Mouse (Mus musculus): ENCODE measurements at regions not wholly inside any gene's neighbourhood (a gene's known extent, or its start where the extent isn't known, plus 50 kb on each side); places are given as distances from the start of the nearest gene placed in this dataset.

DNA sequence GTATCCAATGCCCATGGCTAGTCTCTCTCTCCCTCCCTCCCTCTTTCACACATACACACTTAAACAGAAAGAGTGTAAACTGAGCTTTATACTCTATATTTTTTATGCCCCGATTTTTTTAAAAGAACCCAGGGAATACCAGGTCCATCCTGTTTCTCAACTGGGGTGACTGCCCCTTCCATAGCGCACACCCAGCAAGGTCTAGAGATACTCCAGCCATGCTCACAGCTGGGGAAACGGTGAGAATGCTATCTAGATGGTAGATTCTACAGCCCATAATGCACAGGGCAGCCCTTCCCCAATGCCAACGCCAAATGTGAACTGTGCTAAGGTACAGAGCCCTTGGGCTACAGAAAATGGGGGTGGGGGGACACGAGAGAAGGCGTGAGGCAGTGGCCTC, 51.2 kb upstream of the Tln2 start:
- H3K4me1 ChIP-seq (replicated peaks; ENCODE audit: control insufficient read depth, insufficient read depth, low read length), result no peaks in the 10 kb centered on the region
- H3K27ac ChIP-seq (ENCODE audit: low read length), result no peak overlapping the region
- no peaks in the 10 kb centered on the region for H3K9me3 ChIP-seq (ENCODE audit: control insufficient read depth, low read length)
- H3K9ac ChIP-seq (replicated peaks; ENCODE audit: low read depth, low read length), result no peak overlapping the region
- H3K27me3 ChIP-seq (replicated peaks; ENCODE audit: control insufficient read depth, insufficient read depth, low read length), result no peaks in the 10 kb centered on the region
- no peak overlapping the region for H3K4me3 ChIP-seq (replicated peaks; ENCODE audit: low read length)
- H3K36me3 ChIP-seq (ENCODE audit: control insufficient read depth, insufficient read depth), result no peaks in the 10 kb centered on the region
- WGBS, result 96% methylated on average over 6 of the region's 6 CpGs
- no peak overlapping the region for H3K4me2 ChIP-seq (ENCODE audit: low read length)
- no peak for ATAC-seq

DNA sequence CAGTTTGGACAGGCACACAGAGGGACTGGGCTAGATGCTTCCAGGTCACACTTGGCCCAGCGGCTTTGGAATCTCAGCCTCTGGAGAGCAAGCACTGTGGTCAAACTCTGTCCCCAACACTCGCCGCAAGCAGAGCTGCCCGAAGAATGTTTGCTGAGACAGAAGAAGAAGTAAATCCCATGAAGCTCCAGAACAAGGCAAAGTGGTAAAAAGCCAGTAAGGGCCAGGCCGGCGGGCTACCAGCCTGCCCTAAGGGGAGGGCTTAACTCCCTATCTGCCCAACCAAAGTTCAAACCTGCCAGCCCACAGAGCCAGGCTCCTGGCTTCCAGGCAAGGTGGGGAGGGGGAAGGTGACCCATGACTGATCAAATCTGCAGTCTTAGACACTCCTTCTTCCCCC, 52.2 kb upstream of the Tln2 start:
- Histone ChIP-seq H3K4me1 (replicated peaks; ENCODE audit: control insufficient read depth, insufficient read depth, low read length) (no peaks in the 10 kb centered on the region), H3K9me3 (ENCODE audit: control insufficient read depth, low read length) (no peaks in the 10 kb centered on the region), H3K36me3 (ENCODE audit: control insufficient read depth, insufficient read depth) (no peaks in the 10 kb centered on the region), H3K4me3 (replicated peaks; ENCODE audit: low read length) (no peak overlapping the region), H3K9ac (replicated peaks; ENCODE audit: low read depth, low read length) (no peak overlapping the region), H3K27ac (ENCODE audit: low read length) (no peak overlapping the region), H3K27me3 (replicated peaks; ENCODE audit: control insufficient read depth, insufficient read depth, low read length) (no peaks in the 10 kb centered on the region), H3K4me2 (ENCODE audit: low read length) (no peak overlapping the region)
- WGBS, result 91% methylated on average over 6 of the region's 6 CpGs
- no peak for ATAC-seq

GRCm38 (mm10) chr9:67612101-67612500, 52.6 kb upstream of the Tln2 start:
- no peak for ATAC-seq

GRCm38 (mm10) chr9:67614068-67614727, 54.7 kb upstream of the Tln2 start:
- Histone ChIP-seq H3K9me3 (ENCODE audit: control insufficient read depth, low read length) (no peaks in the 10 kb centered on the region), H3K36me3 (ENCODE audit: control insufficient read depth, insufficient read depth) (no peaks in the 10 kb centered on the region), H3K27me3 (replicated peaks; ENCODE audit: control insufficient read depth, insufficient read depth, low read length) (no peaks in the 10 kb centered on the region), H3K4me2 (ENCODE audit: low read length) (no peak overlapping the region), H3K27ac (ENCODE audit: low read length) (no peak overlapping the region), H3K4me3 (replicated peaks; ENCODE audit: low read length) (no peak overlapping the region), H3K4me1 (replicated peaks; ENCODE audit: control insufficient read depth, insufficient read depth, low read length) (peaks cover 2% of the 10 kb centered on the region; the same call in 1 of the 2 replicates), H3K9ac (replicated peaks; ENCODE audit: low read depth, low read length) (no peak overlapping the region)
- WGBS, result 82% methylated on average over 2 of the region's 2 CpGs
- ATAC-seq, result no peak

More at GRCm38 (mm10) chr9:67612101-67612500, 52.6 kb upstream of the Tln2 start:
- H3K9ac ChIP-seq (replicated peaks; ENCODE audit: low read depth, low read length), result no peak overlapping the region
- no peak overlapping the region for H3K4me3 ChIP-seq (replicated peaks; ENCODE audit: low read length)
- no peak overlapping the region for H3K27ac ChIP-seq (ENCODE audit: low read length)
- no peaks in the 10 kb centered on the region for H3K36me3 ChIP-seq (ENCODE audit: control insufficient read depth, insufficient read depth)
- H3K4me2 ChIP-seq (ENCODE audit: low read length), result no peak overlapping the region
- H3K4me1 ChIP-seq (replicated peaks; ENCODE audit: control insufficient read depth, insufficient read depth, low read length), result no peaks in the 10 kb centered on the region
- H3K27me3 ChIP-seq (replicated peaks; ENCODE audit: control insufficient read depth, insufficient read depth, low read length), result no peaks in the 10 kb centered on the region
- no peaks in the 10 kb centered on the region for H3K9me3 ChIP-seq (ENCODE audit: control insufficient read depth, low read length)
- 98% methylated on average over 2 of the region's 2 CpGs for WGBS

- no peaks in the 10 kb centered on the region for H3K27me3 ChIP-seq (replicated peaks; ENCODE audit: control insufficient read depth, insufficient read depth, low read length)
- no peaks in the 10 kb centered on the region for H3K9me3 ChIP-seq (ENCODE audit: control insufficient read depth, low read length)
- 95% methylated on average over 2 of the region's 2 CpGs for WGBS
- no peak overlapping the region for H3K27ac ChIP-seq (ENCODE audit: low read length)
- H3K36me3 ChIP-seq (ENCODE audit: control insufficient read depth, insufficient read depth), result no peaks in the 10 kb centered on the region
- no peak overlapping the region for H3K4me2 ChIP-seq (ENCODE audit: low read length)
- H3K4me1 ChIP-seq (replicated peaks; ENCODE audit: control insufficient read depth, insufficient read depth, low read length), result peaks cover 2% of the 10 kb centered on the region; the same call in 1 of the 2 replicates
- H3K9ac ChIP-seq (replicated peaks; ENCODE audit: low read depth, low read length), result no peak overlapping the region
- ATAC-seq, result no peak
- H3K4me3 ChIP-seq (replicated peaks; ENCODE audit: low read length), result no peak overlapping the region
Observed at GRCm38 (mm10) chr9:67616207-67616606, 56.7 kb upstream of the Tln2 start.

- Histone ChIP-seq H3K36me3 (ENCODE audit: control insufficient read depth, insufficient read depth) (no peaks in the 10 kb centered on the region), H3K9me3 (ENCODE audit: control insufficient read depth, low read length) (no peaks in the 10 kb centered on the region), H3K4me1 (replicated peaks; ENCODE audit: control insufficient read depth, insufficient read depth, low read length) (peaks cover 2% of the 10 kb centered on the region; the same call in 1 of the 2 replicates), H3K4me3 (replicated peaks; ENCODE audit: low read length) (no peak overlapping the region), H3K27ac (ENCODE audit: low read length) (no peak overlapping the region), H3K4me2 (ENCODE audit: low read length) (no peak overlapping the region), H3K9ac (replicated peaks; ENCODE audit: low read depth, low read length) (no peak overlapping the region), H3K27me3 (replicated peaks; ENCODE audit: control insufficient read depth, insufficient read depth, low read length) (no peaks in the 10 kb centered on the region)
- 32% methylated on average over 14 of the region's 14 CpGs for WGBS
- no peak for ATAC-seq
Observed at GRCm38 (mm10) chr9:67617341-67618217, 58.1 kb upstream of the Tln2 start.

- no peak overlapping the region for H3K4me3 ChIP-seq (replicated peaks; ENCODE audit: low read length)
- no peak overlapping the region for H3K4me2 ChIP-seq (ENCODE audit: low read length)
- H3K27me3 ChIP-seq (replicated peaks; ENCODE audit: control insufficient read depth, insufficient read depth, low read length), result no peaks in the 10 kb centered on the region
- no peaks in the 10 kb centered on the region for H3K9me3 ChIP-seq (ENCODE audit: control insufficient read depth, low read length)
- no peak for ATAC-seq
- H3K4me1 ChIP-seq (replicated peaks; ENCODE audit: control insufficient read depth, insufficient read depth, low read length), result peaks cover 2% of the 10 kb centered on the region; the same call in 1 of the 2 replicates
- 48% methylated on average over 3 of the region's 3 CpGs for WGBS
- H3K27ac ChIP-seq (ENCODE audit: low read length), result no peak overlapping the region
- H3K9ac ChIP-seq (replicated peaks; ENCODE audit: low read depth, low read length), result no peak overlapping the region
- no peaks in the 10 kb centered on the region for H3K36me3 ChIP-seq (ENCODE audit: control insufficient read depth, insufficient read depth)
Observed at GRCm38 (mm10) chr9:67620945-67621344, 61.4 kb upstream of the Tln2 start.

DNA sequence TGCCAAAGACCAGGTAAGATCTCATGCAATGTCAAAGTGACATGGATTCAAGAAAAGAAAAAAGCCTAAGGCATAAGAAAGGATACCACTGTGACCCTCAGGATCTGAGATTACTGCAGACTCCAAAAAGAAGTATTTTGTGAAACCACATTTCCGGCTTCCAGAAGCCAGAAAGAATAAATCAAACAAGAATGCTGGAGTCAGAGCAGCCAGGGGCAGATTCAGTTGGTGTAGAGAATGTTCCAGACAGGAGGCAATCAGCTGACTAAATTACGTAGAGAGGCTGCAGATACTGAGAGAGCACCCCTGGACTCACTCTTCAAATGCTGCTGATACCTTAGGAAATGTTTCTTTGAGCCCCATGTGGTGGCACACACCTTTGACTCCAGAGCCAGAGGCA, 67.7 kb upstream of the Tln2 start:
- 89% methylated on average over 2 of the region's 2 CpGs for WGBS
- ATAC-seq, result no peak

GRCm38 (mm10) chr9:67629624-67630023, 70.1 kb upstream of the Tln2 start:
- no peak for ATAC-seq
- Histone ChIP-seq H3K27ac (ENCODE audit: low read length) (no peak overlapping the region), H3K36me3 (ENCODE audit: control insufficient read depth, insufficient read depth) (no peaks in the 10 kb centered on the region), H3K4me2 (ENCODE audit: low read length) (no peak overlapping the region), H3K27me3 (replicated peaks; ENCODE audit: control insufficient read depth, insufficient read depth, low read length) (no peaks in the 10 kb centered on the region), H3K9ac (replicated peaks; ENCODE audit: low read depth, low read length) (no peak overlapping the region), H3K4me3 (replicated peaks; ENCODE audit: low read length) (no peak overlapping the region), H3K4me1 (replicated peaks; ENCODE audit: control insufficient read depth, insufficient read depth, low read length) (peaks cover 11% of the 10 kb centered on the region), H3K9me3 (ENCODE audit: control insufficient read depth, low read length) (no peaks in the 10 kb centered on the region)
- 43% methylated on average over 6 of the region's 6 CpGs for WGBS

More for the DNA sequence above, 67.7 kb upstream of the Tln2 start:
- H3K4me2 ChIP-seq (ENCODE audit: low read length), result no peak overlapping the region
- H3K4me3 ChIP-seq (replicated peaks; ENCODE audit: low read length), result no peak overlapping the region
- no peak overlapping the region for H3K27ac ChIP-seq (ENCODE audit: low read length)
- H3K4me1 ChIP-seq (replicated peaks; ENCODE audit: control insufficient read depth, insufficient read depth, low read length), result peaks cover 8% of the 10 kb centered on the region
- H3K27me3 ChIP-seq (replicated peaks; ENCODE audit: control insufficient read depth, insufficient read depth, low read length), result no peaks in the 10 kb centered on the region
- no peaks in the 10 kb centered on the region for H3K9me3 ChIP-seq (ENCODE audit: control insufficient read depth, low read length)
- no peak overlapping the region for H3K9ac ChIP-seq (replicated peaks; ENCODE audit: low read depth, low read length)
- H3K36me3 ChIP-seq (ENCODE audit: control insufficient read depth, insufficient read depth), result no peaks in the 10 kb centered on the region
